Mouse (Mus musculus) granulocyte monocyte progenitor cell, adult 5-6 weeks (primary cell): ENCODE measurements at regions not wholly inside any gene's neighbourhood (a gene's known extent, or its start where the extent isn't known, plus 50 kb on each side); places are given as distances from the start of the nearest gene placed in this dataset.

ENCODE experiments used
- ATAC-seq: replicated peaks from 2 replicates; pipeline ENCODE4 v1.8.0; 2016; ENCODE audit warnings: mild to moderate bottlenecking, moderate TSS enrichment, inconsistent platforms; ENCODE audit not compliant: poor library complexity, severe bottlenecking

DNA sequence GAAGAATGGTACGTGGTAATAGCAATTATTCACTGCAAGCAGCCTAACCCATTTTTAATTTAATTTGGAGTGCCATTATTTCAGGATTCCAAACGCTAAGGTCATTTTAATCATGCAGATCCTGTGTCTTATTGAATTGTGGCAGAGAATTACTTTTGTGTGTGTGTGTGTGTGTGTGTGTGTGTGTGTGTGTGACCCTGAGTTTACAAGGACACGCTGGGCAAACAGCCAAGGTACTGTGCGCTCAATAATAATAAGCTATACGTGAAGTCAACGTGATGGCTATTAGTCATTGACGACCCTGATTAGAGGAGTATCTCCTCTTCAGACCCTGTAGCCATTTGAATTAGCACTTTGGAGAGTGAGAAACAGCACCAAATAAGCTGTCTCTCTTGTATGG, 144.1 kb downstream of the Klf7 start:
- no peak for ATAC-seq

DNA sequence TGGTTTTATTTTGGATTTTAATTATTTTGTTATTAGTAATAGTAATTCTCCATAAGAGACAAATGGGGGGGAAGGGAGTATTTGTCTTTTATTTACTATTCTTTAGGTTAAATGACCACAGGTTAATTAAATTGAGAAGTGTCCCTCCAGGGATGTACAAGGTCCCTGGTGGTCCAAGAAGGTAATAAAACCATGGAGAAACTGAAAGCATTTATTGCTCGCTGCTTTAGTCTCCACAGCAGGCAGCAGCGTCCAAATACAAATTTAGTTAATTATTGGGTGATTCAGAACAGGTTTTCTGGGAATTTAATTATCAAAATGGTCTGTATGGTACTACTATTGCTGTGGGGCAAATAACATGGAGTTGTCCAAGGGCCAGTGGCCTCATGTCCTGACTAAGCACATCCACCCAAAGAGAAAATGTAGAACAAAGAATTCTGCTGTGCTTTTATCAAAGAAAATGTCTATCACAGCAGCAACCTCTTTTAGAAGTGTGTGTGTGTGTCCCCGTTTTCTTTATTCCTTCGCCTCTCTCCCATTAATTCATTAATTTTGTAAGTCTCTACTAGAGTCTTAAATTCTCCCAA, 144.7 kb downstream of the Klf7 start:
- no peak for ATAC-seq

DNA sequence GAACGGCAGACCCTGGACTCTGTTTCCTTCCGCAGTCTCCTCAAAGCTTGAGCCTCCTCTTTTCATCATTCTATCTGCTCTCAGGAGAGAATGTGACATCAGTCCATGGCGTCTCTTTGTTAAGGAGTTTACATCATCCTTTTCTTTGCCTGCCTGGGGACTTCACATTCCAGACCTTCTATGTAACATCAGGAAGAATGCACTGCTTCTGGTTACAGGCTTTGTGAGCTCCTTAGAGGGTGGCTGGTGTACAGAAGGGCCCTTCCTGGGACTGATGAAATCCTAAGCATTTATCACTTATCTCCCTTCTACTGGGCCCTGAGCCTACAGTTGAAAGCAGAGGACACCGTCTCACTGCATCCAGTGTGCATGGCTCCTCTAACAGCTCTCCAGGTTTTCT, 145.2 kb downstream of the Klf7 start:
- no peak for ATAC-seq

DNA sequence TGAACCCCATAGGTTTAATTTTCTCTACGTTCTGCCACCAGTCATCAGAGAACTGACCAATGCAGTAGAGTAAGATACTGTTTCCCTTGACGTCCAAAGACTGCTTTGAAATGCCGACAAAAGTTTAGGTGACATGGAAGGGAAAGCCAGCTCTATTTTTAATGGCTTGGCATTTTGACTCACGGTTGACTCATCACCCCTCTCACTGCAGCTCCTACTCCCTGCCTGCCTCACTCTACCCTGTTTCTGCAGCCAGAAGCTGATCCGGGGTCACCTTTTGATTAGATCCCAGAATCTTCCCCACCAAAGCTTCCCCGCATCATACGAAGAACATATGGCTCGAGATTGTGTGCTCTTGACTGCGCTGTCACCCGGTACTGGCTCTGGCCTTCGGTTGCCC, 154.2 kb downstream of the Klf7 start:
- no peak for ATAC-seq

DNA sequence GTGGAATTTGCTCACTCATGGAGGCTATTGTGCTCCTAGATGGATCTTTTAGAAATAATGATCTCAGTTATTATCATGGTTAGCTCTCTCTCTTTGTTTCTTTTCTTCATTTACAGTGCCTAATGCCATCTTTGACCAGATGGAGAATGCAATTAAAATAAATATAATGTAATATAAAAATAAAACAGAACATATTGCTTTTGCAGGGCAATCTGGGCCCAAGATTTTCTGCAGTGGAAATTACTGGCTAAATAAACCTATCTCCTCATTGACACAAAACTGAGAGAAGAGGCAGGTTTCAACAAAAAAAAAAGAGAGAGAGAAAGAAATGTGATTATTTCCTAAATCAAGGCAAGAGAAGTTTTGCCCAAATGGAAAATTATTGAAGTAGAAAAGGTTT, 156.6 kb downstream of the Klf7 start:
- ATAC-seq = no peak

DNA sequence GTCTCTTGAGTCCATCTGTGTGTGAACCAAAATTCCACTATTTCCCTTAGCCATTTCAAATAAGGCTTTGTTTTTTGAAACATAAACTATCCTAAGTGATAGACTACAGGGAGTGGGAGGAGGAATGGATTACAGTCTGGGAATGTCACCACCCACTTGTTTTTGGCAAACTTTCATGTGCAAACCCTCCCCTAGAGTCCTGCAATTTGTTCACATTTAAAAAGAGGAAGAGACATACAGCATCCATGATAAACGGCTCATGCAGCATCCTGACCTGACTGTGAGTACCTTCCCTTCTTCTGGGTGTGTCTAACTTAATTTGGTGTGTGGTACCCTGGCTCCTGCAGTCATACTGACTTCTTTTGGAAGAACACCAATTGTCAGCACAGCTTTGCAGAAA, 157.6 kb downstream of the Klf7 start:
- ATAC-seq = no peak

DNA sequence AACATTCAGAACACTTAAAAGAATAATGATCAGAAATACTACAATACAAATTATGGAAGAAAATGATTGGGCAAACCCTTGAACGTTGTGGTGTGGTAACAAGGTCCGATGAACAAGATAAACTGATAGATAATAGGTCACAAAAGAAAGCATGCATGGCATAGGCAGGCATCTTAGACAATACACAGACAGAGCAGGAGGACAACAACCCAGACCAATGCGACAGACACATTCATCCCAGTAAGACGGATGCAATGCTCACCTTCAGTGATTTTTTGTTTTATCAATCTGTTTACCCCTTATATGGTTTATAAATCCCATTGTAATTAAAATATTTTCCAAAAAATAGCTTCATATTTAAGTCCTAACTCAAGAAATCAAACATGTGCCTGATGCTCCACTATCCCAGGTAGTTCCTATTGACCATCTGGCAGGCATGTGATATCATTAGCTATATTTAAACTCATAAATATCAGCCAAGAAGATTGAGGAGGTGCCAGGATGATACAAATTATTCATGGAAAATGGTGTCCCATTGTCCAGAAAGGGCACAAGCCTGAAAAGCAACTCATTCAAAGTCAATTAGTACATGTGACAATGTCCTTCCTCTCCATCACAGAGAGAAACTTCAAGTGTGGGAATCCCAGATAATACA, 166.3 kb downstream of the Klf7 start:
- no peak for ATAC-seq

DNA sequence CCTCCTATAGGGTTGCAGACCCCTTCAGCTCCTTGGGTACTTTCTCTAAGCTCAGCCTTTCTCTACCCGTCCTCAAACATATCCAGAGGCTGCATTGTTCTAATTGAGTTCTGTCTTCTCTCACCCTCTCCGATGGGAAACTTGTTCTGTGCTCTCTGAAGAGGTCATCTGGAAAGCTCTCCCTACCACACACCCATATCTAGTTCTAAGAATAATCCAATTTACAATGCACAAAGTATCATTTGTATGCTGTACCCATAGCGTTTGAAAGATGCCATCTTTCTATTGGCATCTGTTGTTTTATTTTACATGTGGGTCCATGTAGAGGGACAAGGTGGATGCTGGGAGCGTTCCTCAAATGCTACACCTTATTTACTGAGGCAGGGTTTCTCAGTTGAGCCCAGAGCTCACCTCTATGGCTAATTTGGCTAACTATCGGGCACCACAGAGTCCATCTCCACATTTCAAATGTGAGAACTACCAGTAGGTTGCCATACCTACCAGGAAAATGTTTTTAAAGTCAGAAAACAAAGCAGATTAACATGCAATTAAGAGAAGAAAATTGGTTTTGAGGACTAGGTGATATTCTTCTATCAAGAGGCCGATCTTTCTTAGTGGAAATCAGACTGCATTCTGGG, 167.1 kb downstream of the Klf7 start:
- no peak for ATAC-seq

DNA sequence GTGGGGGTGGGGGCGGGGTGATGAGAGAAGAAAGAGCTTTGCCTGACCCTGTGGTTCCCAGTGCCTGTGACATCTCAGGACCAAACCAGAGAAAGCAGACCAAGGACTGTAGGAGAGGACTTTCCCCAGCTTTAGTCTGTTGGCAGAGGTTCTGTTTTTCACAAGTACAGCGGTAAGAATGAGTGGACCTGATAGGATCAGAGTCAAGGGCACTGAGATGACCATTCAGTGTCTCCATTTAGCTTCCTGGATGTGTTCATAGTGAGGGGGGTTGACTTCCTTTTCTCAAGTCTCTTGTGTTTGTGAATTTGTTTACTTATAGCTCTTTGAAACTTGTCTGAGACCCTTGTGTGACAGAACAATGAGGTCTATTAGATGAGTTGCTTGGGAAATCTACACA, 167.9 kb downstream of the Klf7 start:
- no peak for ATAC-seq

DNA sequence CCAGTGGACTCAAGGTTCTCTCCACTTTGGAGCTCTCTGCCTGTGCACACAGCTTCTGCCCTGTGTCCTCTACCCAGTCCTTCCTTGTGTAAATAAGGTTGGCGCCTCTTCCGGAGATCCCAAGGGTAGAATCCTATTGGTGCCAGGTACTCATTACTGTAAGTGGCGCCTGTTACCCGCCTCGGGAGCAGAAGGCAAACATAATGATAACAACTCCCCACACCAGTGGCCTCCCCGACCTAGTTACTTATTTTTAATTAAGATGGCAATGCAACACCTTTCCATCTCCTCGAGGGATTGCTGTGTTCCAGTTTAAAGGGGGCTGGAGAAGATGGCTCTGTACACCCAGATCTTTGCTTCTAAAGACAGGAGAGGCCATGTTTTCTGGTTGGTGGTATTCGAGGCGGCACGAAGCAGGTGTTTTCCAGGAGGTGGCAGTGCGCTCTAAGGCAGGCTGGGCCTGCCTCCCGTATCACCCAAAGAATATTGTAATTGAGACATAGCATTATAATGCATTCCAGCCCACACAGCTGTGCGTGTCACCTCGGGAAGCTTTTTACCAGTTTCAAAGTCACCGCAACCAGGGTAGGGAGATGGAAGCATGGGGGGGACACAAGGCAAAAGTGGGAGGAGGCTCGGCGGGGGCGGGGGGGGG, 168.7 kb downstream of the Klf7 start:
- ATAC-seq = peak; percentile 75

DNA sequence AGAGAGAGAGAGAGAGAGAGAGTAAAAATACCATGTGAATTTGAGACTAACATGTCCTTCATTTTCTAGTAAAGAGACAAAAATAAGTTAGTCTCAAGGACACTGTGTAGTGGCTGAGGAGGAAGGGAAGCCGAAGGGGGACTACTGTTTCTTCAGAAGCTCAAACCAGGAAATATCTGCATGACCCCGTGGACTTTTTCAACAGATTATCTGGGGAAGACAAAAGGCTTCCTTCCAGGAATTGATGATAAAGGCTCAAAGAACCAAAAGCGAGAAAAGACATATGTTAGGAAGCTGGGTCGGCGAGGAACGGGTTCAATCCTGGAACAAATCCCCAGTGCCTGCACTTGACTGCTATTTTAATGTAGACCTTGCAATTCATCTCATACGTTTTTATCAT, 170.4 kb downstream of the Klf7 start:
- no peak for ATAC-seq

DNA sequence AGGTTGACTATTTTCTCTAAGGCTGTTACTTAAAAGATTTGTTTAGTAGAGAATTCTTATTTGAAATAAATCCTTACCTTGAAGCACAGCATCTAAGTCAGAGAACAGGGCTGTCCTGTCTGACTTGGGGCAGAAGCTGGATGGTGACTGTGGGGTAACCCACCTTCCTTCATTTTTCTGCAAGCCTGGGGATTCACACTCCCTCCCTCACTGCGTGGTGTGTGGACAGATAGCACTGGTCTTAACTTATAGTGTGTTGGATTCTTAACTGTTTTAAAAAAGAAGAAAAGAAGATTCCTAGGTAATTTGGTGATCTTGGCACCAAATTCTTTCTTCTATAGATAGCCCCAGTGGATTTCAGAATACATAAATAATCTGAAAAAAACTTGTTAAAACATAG, 174.8 kb downstream of the Klf7 start:
- ATAC-seq = no peak

DNA sequence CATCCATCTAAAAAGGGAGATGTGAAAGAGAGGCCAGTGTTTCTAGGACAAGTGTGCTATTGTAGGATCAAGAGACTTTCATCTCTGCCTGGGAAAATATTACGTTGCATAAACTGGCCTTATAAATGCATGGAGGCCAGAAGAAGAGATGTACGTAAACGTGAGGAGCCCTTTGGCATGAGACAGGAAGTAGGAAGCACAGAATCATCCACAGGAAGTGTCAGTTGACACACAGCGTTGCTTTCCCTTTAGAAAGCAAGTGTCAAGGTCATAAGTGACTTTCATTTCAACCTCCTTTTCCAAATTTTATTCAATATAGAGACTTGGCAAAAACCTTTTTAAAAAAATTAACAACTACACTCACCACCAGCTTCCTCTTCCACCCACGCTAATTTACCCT, 175.2 kb downstream of the Klf7 start:
- no peak for ATAC-seq

DNA sequence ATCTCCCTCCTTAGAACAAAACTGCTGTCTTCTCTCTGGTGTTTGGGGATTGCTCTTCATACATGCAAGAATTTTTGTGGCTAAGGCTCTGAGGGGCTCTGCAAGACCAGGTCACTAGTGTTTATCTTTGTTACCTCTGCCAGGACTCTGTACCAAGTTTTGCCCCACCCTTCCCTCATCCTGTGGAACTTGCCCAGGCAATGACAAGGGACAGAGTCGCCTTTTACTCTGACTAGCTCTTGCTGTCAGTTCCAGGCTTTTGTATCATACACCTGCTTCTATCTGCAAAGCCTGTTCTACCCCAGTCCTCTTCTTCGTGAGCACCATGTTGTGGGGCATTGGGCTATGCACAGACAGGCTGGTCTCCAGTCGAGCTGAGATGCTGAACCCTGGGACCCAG, 175.7 kb upstream of the 4933402D24Rik start:
- no peak for ATAC-seq

DNA sequence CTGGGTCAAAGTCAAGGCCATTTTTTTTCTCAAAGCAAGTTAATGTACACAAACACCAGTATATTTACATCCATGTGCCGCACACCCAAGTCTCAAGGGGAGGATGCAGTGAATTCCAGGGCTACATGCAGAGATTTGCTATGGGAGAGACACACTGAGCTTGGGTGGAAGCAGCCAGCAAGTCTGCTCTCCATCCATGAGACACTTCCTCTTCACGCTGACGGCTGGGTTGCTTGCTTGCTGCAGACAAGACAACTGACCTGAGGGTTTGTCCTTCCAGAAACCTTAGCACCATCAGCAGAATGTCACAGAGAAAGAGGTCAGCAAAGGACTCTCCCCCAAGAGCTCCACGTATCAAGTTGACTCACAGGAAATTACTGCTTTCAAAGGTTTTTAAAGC, 169.3 kb upstream of the 4933402D24Rik start:
- no peak for ATAC-seq

DNA sequence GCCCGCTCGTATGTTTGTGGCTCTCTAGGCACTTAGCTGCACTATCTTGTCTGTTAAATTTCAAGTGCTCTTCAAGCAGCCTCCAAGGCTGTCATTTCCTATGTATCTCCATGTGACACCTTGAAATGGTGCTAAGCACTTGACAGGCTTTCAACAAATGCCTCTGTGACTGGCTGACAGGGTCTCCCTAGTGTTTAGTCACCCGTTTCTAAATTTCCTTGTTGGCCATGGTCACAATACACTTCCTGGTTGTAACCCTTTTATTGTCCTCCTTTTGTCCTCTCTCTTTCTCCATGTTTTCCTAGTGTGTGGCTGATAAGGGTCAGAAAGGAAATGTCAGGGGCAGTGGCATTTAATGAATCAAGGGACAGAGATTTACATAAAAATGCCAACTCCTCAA, 168.4 kb upstream of the 4933402D24Rik start:
- no peak for ATAC-seq

DNA sequence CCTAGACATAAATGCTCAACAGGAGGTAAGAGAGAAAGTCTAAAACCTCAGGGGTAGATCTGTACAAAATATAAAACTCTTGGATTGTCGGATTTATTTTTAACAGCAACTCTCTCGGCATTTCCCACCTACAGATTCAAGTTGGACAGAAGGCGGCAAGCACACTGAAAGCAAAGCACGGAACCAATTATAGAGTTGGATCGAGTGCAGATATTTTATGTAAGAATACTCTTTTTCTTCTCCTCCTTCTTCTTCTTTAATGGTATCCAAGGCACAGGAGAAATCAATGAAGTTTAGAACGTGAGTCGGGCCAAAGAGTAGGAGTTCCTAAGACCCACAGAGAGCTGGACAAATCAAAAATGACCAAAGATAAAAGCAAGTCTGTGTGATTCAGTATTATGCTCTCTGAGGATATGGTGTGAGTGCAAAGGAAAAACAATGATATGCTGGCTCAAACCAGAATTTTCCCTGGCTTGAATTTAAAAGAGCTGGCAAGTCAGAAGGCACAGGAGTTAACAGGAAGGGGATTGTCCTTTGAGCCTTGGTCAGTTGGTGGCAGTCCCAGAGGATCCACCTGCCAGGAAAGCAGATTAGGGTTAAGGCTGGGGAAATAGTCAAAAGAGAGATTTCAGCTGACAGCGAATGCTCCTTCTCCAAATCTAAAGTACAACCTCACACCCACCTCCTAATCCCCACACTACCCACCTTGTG, 165.7 kb upstream of the 4933402D24Rik start:
- ATAC-seq = no peak

DNA sequence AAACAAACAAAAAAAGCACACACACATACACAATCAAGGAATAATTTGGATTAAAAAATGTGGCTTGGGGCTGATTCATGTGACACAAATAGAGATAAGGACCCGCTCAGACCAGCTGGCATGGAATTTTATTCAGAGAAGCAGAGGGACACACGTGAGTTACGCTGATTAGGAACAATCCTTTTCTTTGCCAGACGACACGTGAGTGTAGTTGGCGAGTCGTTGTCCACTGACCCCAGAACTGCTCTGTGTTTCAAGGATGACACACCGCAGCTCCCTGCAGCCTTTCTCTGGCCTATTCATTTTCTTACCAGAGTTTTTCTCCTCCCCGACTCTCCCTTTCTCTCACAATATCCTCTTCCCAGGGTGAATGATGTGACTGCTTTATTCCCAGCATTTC, 163.4 kb upstream of the 4933402D24Rik start:
- no peak for ATAC-seq

DNA sequence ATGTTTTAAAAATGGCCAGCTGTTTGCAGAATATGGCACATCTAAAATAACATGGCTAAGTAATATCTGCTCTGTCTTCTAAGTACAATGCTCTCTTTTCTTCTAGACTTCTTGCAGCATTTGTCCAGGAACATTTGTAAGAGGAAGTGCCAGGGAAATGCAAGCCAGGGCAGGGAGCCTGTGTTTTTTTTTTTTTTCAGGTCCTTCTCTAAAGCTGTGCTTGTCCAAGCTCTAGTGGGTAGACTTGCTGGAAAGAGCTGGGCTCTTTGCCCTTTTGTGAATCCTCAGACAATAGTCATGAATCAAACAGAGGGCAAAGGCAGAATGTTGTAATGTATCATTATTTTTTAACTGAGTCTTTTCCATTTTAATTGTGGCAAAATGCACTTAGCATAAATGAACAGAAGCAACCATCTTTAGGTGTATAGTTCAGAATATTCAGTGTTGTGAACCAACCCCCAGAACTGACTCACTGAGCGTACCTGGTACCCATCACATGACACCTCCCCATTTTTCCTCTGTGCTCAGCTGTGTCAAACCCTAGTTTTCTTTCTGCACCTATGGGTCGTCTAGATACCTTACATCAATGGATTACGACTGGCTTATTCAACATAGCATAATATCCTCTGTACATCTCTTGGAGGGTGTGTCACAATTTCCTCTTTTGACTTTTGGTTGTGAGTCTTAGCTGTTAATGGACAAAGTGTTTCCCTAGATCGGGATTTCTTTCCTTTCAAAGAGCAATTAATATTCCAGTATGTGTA, 160.5 kb upstream of the 4933402D24Rik start:
- no peak for ATAC-seq

DNA sequence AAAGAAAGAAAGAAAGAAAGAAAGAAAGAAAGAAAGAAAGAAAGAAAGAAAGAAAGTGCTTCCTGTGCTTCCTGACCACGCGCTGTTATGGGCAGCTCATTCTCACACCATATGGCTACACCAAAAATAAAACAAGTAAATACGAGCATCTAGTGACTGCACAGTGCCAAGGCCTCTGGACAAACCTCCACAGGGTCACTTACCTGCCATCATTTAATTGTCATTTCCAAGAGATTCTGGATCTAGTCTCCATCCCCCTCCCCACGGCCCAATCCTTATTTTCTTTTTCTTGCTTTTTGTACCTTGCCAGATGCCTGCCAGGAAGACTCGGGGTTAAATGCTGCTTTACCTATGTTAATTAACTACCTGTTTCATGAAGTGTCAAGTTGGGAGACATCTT, 159.8 kb upstream of the 4933402D24Rik start:
- no peak for ATAC-seq
